Mouse (Mus musculus) lung, adult 2 months (tissue): ENCODE measurements around the gene Cyb5r3.
A peak's percentile ranks its signal among the peaks of the same experiment; 100 is the strongest.

Experiments
- CTCF ChIP-seq: fragments of 200-500 bp; IDR thresholded peaks from 2 replicates; pipeline ENCODE4 v1.5.1; 2011; ENCODE audit warnings: mild to moderate bottlenecking, low read length, control low read depth; ENCODE audit not compliant: insufficient read depth
- POLR2A ChIP-seq: fragments of 200-500 bp; IDR thresholded peaks from 2 replicates; pipeline ENCODE4 v1.6.1; 2011; ENCODE audit warnings: low read depth, mild to moderate bottlenecking, control low read depth, low read length, borderline replicate concordance; ENCODE audit errors: extremely low read depth

- TF ChIP-seq CTCF (no peak), POLR2A (peak; percentile 72; the same call in 1 of the 2 replicates)
Observed at GRCm38 (mm10) chr15:83122566-83123145, 49.7 kb downstream of the Cyb5r3 start, which contains the start of gene Rrp7a.
